Mouse (Mus musculus): Measurements from ENCODE around the gene Etl4. TPM values are rescaled to one million over a fixed set of nuclear protein-coding genes. Genes with fewer than 3 reads are reported as not detected.

The Etl4 gene
- total and polyA plus RNA-seq, 3 experiments = 29.8 to 40.3 (median 36.0) TPM

GRCm38 (mm10) chr2:20537785-20538184, 628.2 kb downstream of the Etl4 start:
- WGBS = 73% methylated on average over 6 of the region's 6 CpGs
- DNase-seq = no peak
- Histone ChIP-seq H3K4me1 (ENCODE audit: control insufficient read depth, insufficient read depth, low read length) (no peaks in the 10 kb centered on the region; the same call in none of the 2 replicates), H3K27me3 (ENCODE audit: control insufficient read depth, insufficient read depth, low read length) (no peaks in the 10 kb centered on the region), H3K9ac (ENCODE audit: low read depth, low read length) (no peak overlapping the region), H3K79me2 (replicated peaks; ENCODE audit: control insufficient read depth, insufficient read depth, low read length) (peaks cover 5% of the 10 kb centered on the region; the same call in 1 of the 2 replicates), H3K27ac (no peak overlapping the region), H3K4me3 (no peak overlapping the region), H3K36me3 (ENCODE audit: control insufficient read depth, insufficient read depth, low read length) (peaks cover 8% of the 10 kb centered on the region; the same call in 1 of the 2 replicates)
- intact Hi-C loops (cut with DNase I) = no loop called here
- TF ChIP-seq CTCF (IDR thresholded peaks at IDR 0.05) (no peak), POLR2A (IDR thresholded peaks at IDR 0.05; ENCODE audit: insufficient read depth, low read depth, low read length) (no peak), EP300 (IDR thresholded peaks at IDR 0.05; ENCODE audit: insufficient read depth, low read depth, low read length) (no peak)

- intact Hi-C loops (cut with DNase I) = no loop called here
- WGBS = 65% methylated on average over 4 of the region's 4 CpGs
Observed at GRCm38 (mm10) chr2:20538871-20539270, 629.3 kb downstream of the Etl4 start.

GRCm38 (mm10) chr2:20541261-20541660, 631.7 kb downstream of the Etl4 start:
- TF ChIP-seq EP300 (IDR thresholded peaks at IDR 0.05; ENCODE audit: insufficient read depth, low read depth, low read length) (no peak), CTCF (IDR thresholded peaks at IDR 0.05) (no peak)
- H3K27me3 ChIP-seq (ENCODE audit: control insufficient read depth, insufficient read depth, low read length) = no peaks in the 10 kb centered on the region
- H3K9ac ChIP-seq (ENCODE audit: low read depth, low read length) = no peak overlapping the region
- H3K27ac ChIP-seq = no peak overlapping the region
- no peak overlapping the region for H3K4me3 ChIP-seq
- intact Hi-C loops (cut with DNase I) = no loop called here
- H3K79me2 ChIP-seq (replicated peaks; ENCODE audit: control insufficient read depth, insufficient read depth, low read length) = peaks cover 5% of the 10 kb centered on the region; the same call in 1 of the 2 replicates
- DNase-seq = no peak
- peaks cover 4% of the 10 kb centered on the region for H3K36me3 ChIP-seq (ENCODE audit: control insufficient read depth, insufficient read depth, low read length)
- H3K4me1 ChIP-seq (ENCODE audit: control insufficient read depth, insufficient read depth, low read length) = peaks cover 2% of the 10 kb centered on the region

More at GRCm38 (mm10) chr2:20538871-20539270, 629.3 kb downstream of the Etl4 start:
- peaks cover 5% of the 10 kb centered on the region; the same call in 1 of the 2 replicates for H3K79me2 ChIP-seq (replicated peaks; ENCODE audit: control insufficient read depth, insufficient read depth, low read length)
- TF ChIP-seq EP300 (IDR thresholded peaks at IDR 0.05; ENCODE audit: insufficient read depth, low read depth, low read length) (no peak), POLR2A (IDR thresholded peaks at IDR 0.05; ENCODE audit: insufficient read depth, low read depth, low read length) (no peak), CTCF (IDR thresholded peaks at IDR 0.05) (no peak)
- H3K27me3 ChIP-seq (ENCODE audit: control insufficient read depth, insufficient read depth, low read length) = no peaks in the 10 kb centered on the region
- DNase-seq = no peak
- H3K4me3 ChIP-seq = no peak overlapping the region
- no peaks in the 10 kb centered on the region; the same call in none of the 2 replicates for H3K4me1 ChIP-seq (ENCODE audit: control insufficient read depth, insufficient read depth, low read length)
- no peak overlapping the region for H3K27ac ChIP-seq
- peaks cover 6% of the 10 kb centered on the region; the same call in 1 of the 2 replicates for H3K36me3 ChIP-seq (ENCODE audit: control insufficient read depth, insufficient read depth, low read length)
- no peak overlapping the region for H3K9ac ChIP-seq (ENCODE audit: low read depth, low read length)

- Histone ChIP-seq H3K4me3 (no peak overlapping the region), H3K36me3 (ENCODE audit: control insufficient read depth, insufficient read depth, low read length) (peaks cover 4% of the 10 kb centered on the region), H3K27me3 (ENCODE audit: control insufficient read depth, insufficient read depth, low read length) (no peaks in the 10 kb centered on the region), H3K27ac (no peak overlapping the region), H3K79me2 (replicated peaks; ENCODE audit: control insufficient read depth, insufficient read depth, low read length) (peaks cover 5% of the 10 kb centered on the region; the same call in 1 of the 2 replicates), H3K4me1 (ENCODE audit: control insufficient read depth, insufficient read depth, low read length) (peaks cover 5% of the 10 kb centered on the region), H3K9ac (ENCODE audit: low read depth, low read length) (no peak overlapping the region)
- 75% methylated on average over 7 of the region's 7 CpGs for WGBS
- no peak for DNase-seq
- intact Hi-C loops (cut with DNase I) = no loop called here
- TF ChIP-seq POLR2A (IDR thresholded peaks at IDR 0.05; ENCODE audit: insufficient read depth, low read depth, low read length) (no peak), EP300 (IDR thresholded peaks at IDR 0.05; ENCODE audit: insufficient read depth, low read depth, low read length) (no peak)
Observed at GRCm38 (mm10) chr2:20542286-20542685, 632.7 kb downstream of the Etl4 start.

GRCm38 (mm10) chr2:20545624-20546023, 636.0 kb downstream of the Etl4 start:
- no peak overlapping the region for H3K9ac ChIP-seq (ENCODE audit: low read depth, low read length)
- H3K4me1 ChIP-seq (ENCODE audit: control insufficient read depth, insufficient read depth, low read length) = peaks cover 7% of the 10 kb centered on the region
- H3K4me3 ChIP-seq = no peak overlapping the region
- 57% methylated on average over 2 of the region's 2 CpGs for WGBS
- H3K27me3 ChIP-seq (ENCODE audit: control insufficient read depth, insufficient read depth, low read length) = no peaks in the 10 kb centered on the region
- no peak for TF ChIP-seq CTCF (IDR thresholded peaks at IDR 0.05)
- TF ChIP-seq EP300 (IDR thresholded peaks at IDR 0.05; ENCODE audit: insufficient read depth, low read depth, low read length) = no peak
- TF ChIP-seq POLR2A (IDR thresholded peaks at IDR 0.05; ENCODE audit: insufficient read depth, low read depth, low read length) = no peak
- peaks cover 12% of the 10 kb centered on the region for H3K36me3 ChIP-seq (ENCODE audit: control insufficient read depth, insufficient read depth, low read length)
- no peaks in the 10 kb centered on the region for H3K79me2 ChIP-seq (replicated peaks; ENCODE audit: control insufficient read depth, insufficient read depth, low read length)
- DNase-seq = no peak
- H3K27ac ChIP-seq = no peak overlapping the region
- intact Hi-C loops (cut with DNase I) = loop anchor here (2.0 kb wide), 1 partner anchor 19 kb away; no protein-coding TSS in a partner anchor

GRCm38 (mm10) chr2:20546496-20547348, 637.1 kb downstream of the Etl4 start:
- intact Hi-C loops (cut with DNase I) = loop anchor here (2.0 kb wide), 1 partner anchor 20 kb away; no protein-coding TSS in a partner anchor
- TF ChIP-seq EP300 (IDR thresholded peaks at IDR 0.05; ENCODE audit: insufficient read depth, low read depth, low read length) = no peak
- no peak for TF ChIP-seq CTCF (IDR thresholded peaks at IDR 0.05)
- no peak for TF ChIP-seq POLR2A (IDR thresholded peaks at IDR 0.05; ENCODE audit: insufficient read depth, low read depth, low read length)
- WGBS = 18% methylated on average over 11 of the region's 11 CpGs
- peak in 1 of 2 experiments; percentile 8 for DNase-seq
- Histone ChIP-seq H3K4me3 (no peak overlapping the region), H3K27me3 (ENCODE audit: control insufficient read depth, insufficient read depth, low read length) (no peaks in the 10 kb centered on the region), H3K9ac (ENCODE audit: low read depth, low read length) (no peak overlapping the region), H3K27ac (no peak overlapping the region; the same call in 1 of the 2 replicates), H3K36me3 (ENCODE audit: control insufficient read depth, insufficient read depth, low read length) (peaks cover 10% of the 10 kb centered on the region), H3K79me2 (replicated peaks; ENCODE audit: control insufficient read depth, insufficient read depth, low read length) (no peaks in the 10 kb centered on the region), H3K4me1 (ENCODE audit: control insufficient read depth, insufficient read depth, low read length) (peaks cover 9% of the 10 kb centered on the region)

All from heart, adult 2 months (tissue).